Mouse (Mus musculus) small intestine, adult 2 months (tissue): Measurements from ENCODE around the gene Treml2.

Experiments
- CTCF ChIP-seq: fragments of 200-500 bp; IDR thresholded peaks from 2 replicates; pipeline ENCODE4 v1.5.1; 2012; ENCODE audit warnings: low read depth, mild to moderate bottlenecking, control low read depth, inconsistent platforms, low read length, moderate library complexity, mixed read lengths; ENCODE audit not compliant: insufficient replicate concordance, insufficient read length; ENCODE audit errors: extremely low read depth
- POLR2A ChIP-seq: fragments of 200-500 bp; IDR thresholded peaks from 2 replicates; pipeline ENCODE4 v1.6.1; 2012; ENCODE audit warnings: low read depth, mild to moderate bottlenecking, control low read depth, inconsistent platforms, low read length, moderate library complexity

- TF ChIP-seq CTCF (no peak), POLR2A (no peak)
These were observed 1.6 kb downstream of the Treml2 start for GRCm38 (mm10) chr17:48300861-48301260.
